Mouse (Mus musculus): ENCODE measurements around the gene Nrip3.

- TF ChIP-seq CTCF (IDR thresholded peaks at IDR 0.05; ENCODE audit: low read depth) (no peak), EP300 (IDR thresholded peaks at IDR 0.05; ENCODE audit: low read depth) (no peak)
These were observed 58.7 kb downstream of the Nrip3 start for GRCm38 (mm10) chr7:109723114-109723513.

Measured in heart, postnatal 0 days (tissue).